Mouse (Mus musculus) hindbrain, postnatal 0 days (tissue): Measurements from ENCODE around the gene Sardh. TPM values are rescaled to one million over a fixed set of nuclear protein-coding genes. Genes with fewer than 3 reads are reported as not detected.

Experiments used
- ATAC-seq: fragments of 200-750 bp; cut with Nextera tagmentation; 2 replicates; pipeline ENCODE4 v1.8.0; 2017; ENCODE audit warnings: mild to moderate bottlenecking, moderate TSS enrichment, moderate library complexity
- DNase-seq: peaks from one replicate; pipeline ENCODE4 v3.0.0-alpha.2; 2015; ENCODE audit warnings: low spot score
- H3K27ac ChIP-seq: fragments of 300-500 bp; sonication (generic); 2 replicates; pipeline ENCODE4 v1.5.1; 2014; ENCODE audit warnings: mild to moderate bottlenecking
- H3K27me3 ChIP-seq: fragments of 300-500 bp; sonication (generic); 2 replicates; pipeline ENCODE4 v1.6.1; 2014; ENCODE audit warnings: low read length, mixed read lengths; ENCODE audit not compliant: insufficient read depth
- H3K36me3 ChIP-seq: fragments of 300-500 bp; sonication (generic); 2 replicates; pipeline ENCODE4 v1.6.1; 2014; ENCODE audit warnings: low read length, mixed read lengths; ENCODE audit not compliant: insufficient read depth
- H3K4me1 ChIP-seq: fragments of 300-500 bp; sonication (generic); 2 replicates; pipeline ENCODE4 v1.6.1; 2014; ENCODE audit warnings: antibody characterized with exemption, low read length, mixed read lengths; ENCODE audit not compliant: insufficient read depth
- H3K4me2 ChIP-seq: fragments of 300-500 bp; sonication (generic); 2 replicates; pipeline ENCODE4 v1.6.1; 2014; ENCODE audit warnings: low read depth, mild to moderate bottlenecking, low read length, moderate library complexity, mixed read lengths
- H3K4me3 ChIP-seq: fragments of 300-500 bp; sonication (generic); 2 replicates; pipeline ENCODE4 v1.5.1; 2014; ENCODE audit warnings: low read length
- H3K9ac ChIP-seq: fragments of 300-500 bp; sonication (generic); replicated peaks from 2 replicates; pipeline ENCODE4 v1.6.1; 2014; ENCODE audit warnings: mild to moderate bottlenecking, low read length, moderate library complexity, mixed read lengths
- H3K9me3 ChIP-seq: fragments of 300-500 bp; sonication (generic); 2 replicates; pipeline ENCODE4 v1.6.1; 2016; ENCODE audit warnings: low read length, mixed read lengths
- CTCF ChIP-seq: IDR thresholded peaks from 2 replicates; pipeline ENCODE4 v1.5.1; 2016; ENCODE audit warnings: antibody characterized with exemption, control low read depth, low read depth
- WGBS: fragments of 180-500 bp; shearing (Covaris S2); extraction: QIAGEN DNeasy Blood & Tissue Kit; methylation state at CpG from one replicate; pipeline ENCODE4 v1.1.7; 2014; 5-methylcytosine and 5-hydroxymethylcytosine counted together
- polyA plus RNA-seq: library from polyadenylated mRNA; unstranded; fragments of >200 nt; fragmentation: Nextera tagmentation; extraction: Ambion mirVana; gene quantifications from 2 replicates; pipeline ENCODE4 v1.2.1, GENCODE M21; 2015
- total RNA-seq: library from RNA; depleted of rRNA; stranded (reverse); fragments of >200 nt; gene quantifications from 2 replicates; pipeline ENCODE4 v1.2.3, GENCODE M21; 2014; rRNA removed

The Sardh gene
- total and polyA plus RNA-seq, 2 experiments from 2014 or later: 10.4 to 22.3 TPM

- peaks cover 3% of the 10 kb centered on the region; the same call in 1 of the 2 replicates for H3K27me3 ChIP-seq
- H3K9me3 ChIP-seq: no peaks in the 10 kb centered on the region
- H3K4me3 ChIP-seq: peak within 1 kb of the TSS; percentile 46
- no peak for TF ChIP-seq CTCF
- peaks cover 5% of the 10 kb centered on the region; the same call in 1 of the 2 replicates for H3K4me1 ChIP-seq
- H3K27ac ChIP-seq: 0 out of 2 replicates have a peak within 1 kb of the TSS, but pooled peaks have one; percentile 11
- peak within 1 kb of the TSS; percentile 48 for H3K9ac ChIP-seq
- H3K36me3 ChIP-seq: no peaks in the 10 kb centered on the region
- DNase-seq (peak; percentile 80), ATAC-seq (peak; percentile 84)
- WGBS: 2% methylated on average over 51 of the region's 62 CpGs
- peak within 1 kb of the TSS; percentile 83 for H3K4me2 ChIP-seq
These were observed 106.0 kb downstream of the Sardh start, which contains the start of gene Fam163b for GRCm38 (mm10) chr2:27141950-27142693. Gene Fam163b, minus strand, starts transcription at chr2:27142491.

Other genes with a start within 250 kb of the Sardh start
- 50.1 and 50.4 TPM in 2 replicates for gene Cacfd1, start 238.4 kb downstream of the Sardh start, total RNA-seq
- 89.1 and 90.6 TPM in 2 replicates for gene Cacfd1, start 238.4 kb downstream of the Sardh start, polyA plus RNA-seq
- 29.2 and 30.9 TPM in 2 replicates for gene Slc2a6, start 220.3 kb downstream of the Sardh start, total RNA-seq
- 16.7 and 19.2 TPM in 2 replicates for gene Slc2a6, start 220.3 kb downstream of the Sardh start, polyA plus RNA-seq
- not detected in 2 replicates for gene Mymk, start 176.2 kb downstream of the Sardh start, total RNA-seq
- gene Mymk, start 176.2 kb downstream of the Sardh start, polyA plus RNA-seq: 0.19 and 0.30 TPM in 2 replicates
- gene Adamtsl2, start 169.0 kb downstream of the Sardh start, total RNA-seq: 8.7 and 9.9 TPM in 2 replicates
- 4.4 and 5.3 TPM in 2 replicates for gene Adamtsl2, start 169.0 kb downstream of the Sardh start, polyA plus RNA-seq
- gene Fam163b, start 105.8 kb downstream of the Sardh start, total RNA-seq: 7.1 and 8.5 TPM in 2 replicates
- gene Fam163b, start 105.8 kb downstream of the Sardh start, polyA plus RNA-seq: 9.6 and 10.3 TPM in 2 replicates
- gene Dbh, start 83.1 kb downstream of the Sardh start, total RNA-seq: 14.0 and 16.5 TPM in 2 replicates
- 9.3 and 11.2 TPM in 2 replicates for gene Dbh, start 83.1 kb downstream of the Sardh start, polyA plus RNA-seq
- 38.4 and 44.9 TPM in 2 replicates for gene Vav2, start 178.7 kb upstream of the Sardh start, total RNA-seq
- 8.2 TPM in 2 replicates for gene Vav2, start 178.7 kb upstream of the Sardh start, polyA plus RNA-seq
- 29.9 and 30.9 TPM in 2 replicates for gene Brd3os, start 194.0 kb upstream of the Sardh start, total RNA-seq
- gene Brd3os, start 194.0 kb upstream of the Sardh start, polyA plus RNA-seq: 34.1 and 39.7 TPM in 2 replicates